Mouse (Mus musculus) stomach, embryonic 15.5 days (tissue): Measurements from ENCODE around the gene Gm44596. TPM values are rescaled to one million over a fixed set of nuclear protein-coding genes. Genes with fewer than 3 reads are reported as not detected.

Experiments used
- ATAC-seq: fragments of 200-750 bp; cut with Nextera tagmentation; 2 replicates; pipeline ENCODE4 v1.8.0; 2017; ENCODE audit warnings: low read depth, moderate number of reproducible peaks, moderate TSS enrichment; ENCODE audit not compliant: insufficient read depth, low FRiP score
- H3K27ac ChIP-seq: fragments of 300-500 bp; sonication (generic); 2 replicates; pipeline ENCODE4 v1.5.1; 2015; ENCODE audit warnings: mild to moderate bottlenecking, inconsistent platforms
- H3K27me3 ChIP-seq: fragments of 300-500 bp; sonication (generic); replicated peaks from 2 replicates; pipeline ENCODE4 v1.6.1; 2015; ENCODE audit warnings: inconsistent platforms
- H3K36me3 ChIP-seq: fragments of 300-500 bp; sonication (generic); 2 replicates; pipeline ENCODE4 v1.6.1; 2015; ENCODE audit warnings: inconsistent platforms
- H3K4me1 ChIP-seq: fragments of 300-500 bp; sonication (generic); 2 replicates; pipeline ENCODE4 v1.6.1; 2015; ENCODE audit warnings: inconsistent platforms
- H3K4me2 ChIP-seq: fragments of 300-500 bp; sonication (generic); 2 replicates; pipeline ENCODE4 v1.6.1; 2015; ENCODE audit warnings: mild to moderate bottlenecking, inconsistent platforms
- H3K4me3 ChIP-seq: fragments of 300-500 bp; sonication (generic); replicated peaks from 2 replicates; pipeline ENCODE4 v1.5.1; 2015; ENCODE audit warnings: inconsistent platforms
- H3K9ac ChIP-seq: fragments of 300-500 bp; sonication (generic); 2 replicates; pipeline ENCODE4 v1.6.1; 2015; ENCODE audit warnings: inconsistent platforms
- H3K9me3 ChIP-seq: fragments of 300-500 bp; sonication (generic); 2 replicates; pipeline ENCODE4 v1.6.1; 2016; ENCODE audit warnings: inconsistent platforms
- whole genome bisulfite sequencing: fragments of 180-500 bp; shearing (Covaris S2); methylation state at CpG from one replicate; pipeline ENCODE4 v1.1.7; 2015; 5-methylcytosine and 5-hydroxymethylcytosine counted together
- polyA plus RNA-seq: library from polyadenylated mRNA; unstranded; fragments of >200 nt; fragmentation: Nextera tagmentation; extraction: Ambion mirVana; gene quantifications from 2 replicates; pipeline ENCODE4 v1.2.1, GENCODE M21; 2015

Gene Gm44596
- polyA plus RNA-seq, result not detected in 2 replicates

- Histone ChIP-seq H3K4me1 (no peaks in the 10 kb centered on the region), H3K27me3 (no peaks in the 10 kb centered on the region), H3K4me3 (no peak within 1 kb of the TSS), H3K9ac (no peak within 1 kb of the TSS), H3K4me2 (no peak within 1 kb of the TSS), H3K36me3 (peaks cover 54% of the 10 kb centered on the region), H3K9me3 (no peaks in the 10 kb centered on the region), H3K27ac (0 out of 2 replicates have a peak within 1 kb of the TSS, but pooled peaks have one; percentile 48)
- ATAC-seq, result no peak
- WGBS, result 50% methylated on average over 6 of the region's 6 CpGs
Observed at GRCm38 (mm10) chr6:128375192-128375591, at the start of gene Gm44596, which contains the start of gene Tex52. TSS of gene Gm44596 (plus strand) at chr6:128375503. TSS of gene Tex52 (plus strand) at chr6:128375456.

GRCm38 (mm10) chr6:128334397-128335124, 40.7 kb upstream of the Gm44596 start:
- H3K9ac ChIP-seq, result no peak overlapping the region
- H3K4me1 ChIP-seq, result 0 out of 2 replicates have a peak, but pooled peaks cover 6% of the 10 kb centered on the region
- H3K4me2 ChIP-seq, result no peak overlapping the region
- 21% methylated on average over 12 of the region's 12 CpGs for WGBS
- ATAC-seq, result no peak
- H3K27ac ChIP-seq, result no peak overlapping the region
- H3K4me3 ChIP-seq, result no peak overlapping the region
- peaks cover 16% of the 10 kb centered on the region; the same call in 1 of the 2 replicates for H3K36me3 ChIP-seq
- H3K27me3 ChIP-seq, result no peaks in the 10 kb centered on the region
- H3K9me3 ChIP-seq, result no peaks in the 10 kb centered on the region

GRCm38 (mm10) chr6:128337467-128337866, 37.8 kb upstream of the Gm44596 start:
- H3K9me3 ChIP-seq, result no peaks in the 10 kb centered on the region
- 0 out of 2 replicates have a peak, but pooled peaks cover 9% of the 10 kb centered on the region for H3K4me1 ChIP-seq
- H3K9ac ChIP-seq, result no peak overlapping the region
- no peak for ATAC-seq
- no peaks in the 10 kb centered on the region for H3K27me3 ChIP-seq
- H3K4me3 ChIP-seq, result no peak overlapping the region
- 0 out of 2 replicates have a peak, but pooled peaks cover 10% of the 10 kb centered on the region for H3K36me3 ChIP-seq
- WGBS, result 69% methylated on average over 7 of the region's 7 CpGs
- H3K4me2 ChIP-seq, result no peak overlapping the region
- no peak overlapping the region for H3K27ac ChIP-seq

- WGBS, result 29% methylated on average over 5 of the region's 5 CpGs
- Histone ChIP-seq H3K4me3 (no peak overlapping the region), H3K4me1 (0 out of 2 replicates have a peak, but pooled peaks cover 9% of the 10 kb centered on the region), H3K9ac (no peak overlapping the region), H3K9me3 (no peaks in the 10 kb centered on the region), H3K27ac (0 out of 2 replicates have a peak overlapping the region, but pooled peaks have one; percentile 40), H3K4me2 (no peak overlapping the region), H3K36me3 (peaks cover 11% of the 10 kb centered on the region; the same call in 1 of the 2 replicates), H3K27me3 (no peaks in the 10 kb centered on the region)
- 0 out of 2 replicates have a peak, but pooled peaks have one; percentile 23 for ATAC-seq
Observed at GRCm38 (mm10) chr6:128338876-128339275, 36.4 kb upstream of the Gm44596 start.

- H3K36me3 ChIP-seq, result peaks cover 8% of the 10 kb centered on the region; the same call in 1 of the 2 replicates
- no peak overlapping the region for H3K4me3 ChIP-seq
- 77% methylated on average over 11 of the region's 11 CpGs for WGBS
- 0 out of 2 replicates have a peak, but pooled peaks cover 9% of the 10 kb centered on the region for H3K4me1 ChIP-seq
- no peak overlapping the region for H3K4me2 ChIP-seq
- H3K27me3 ChIP-seq, result no peaks in the 10 kb centered on the region
- H3K27ac ChIP-seq, result no peak overlapping the region
- no peaks in the 10 kb centered on the region for H3K9me3 ChIP-seq
- ATAC-seq, result no peak
- H3K9ac ChIP-seq, result no peak overlapping the region
Observed at GRCm38 (mm10) chr6:128341956-128342723, 33.2 kb upstream of the Gm44596 start.

GRCm38 (mm10) chr6:128345623-128346022, 29.7 kb upstream of the Gm44596 start:
- no peaks in the 10 kb centered on the region for H3K27me3 ChIP-seq
- H3K4me3 ChIP-seq, result no peak overlapping the region
- H3K4me2 ChIP-seq, result no peak overlapping the region
- 74% methylated on average over 10 of the region's 10 CpGs for WGBS
- H3K36me3 ChIP-seq, result peaks cover 8% of the 10 kb centered on the region; the same call in 1 of the 2 replicates
- no peaks in the 10 kb centered on the region; the same call in 1 of the 2 replicates for H3K4me1 ChIP-seq
- H3K9me3 ChIP-seq, result no peaks in the 10 kb centered on the region
- no peak overlapping the region for H3K9ac ChIP-seq
- no peak overlapping the region for H3K27ac ChIP-seq
- no peak for ATAC-seq

GRCm38 (mm10) chr6:128346782-128347181, 28.5 kb upstream of the Gm44596 start:
- H3K4me2 ChIP-seq, result no peak overlapping the region
- ATAC-seq, result no peak
- no peaks in the 10 kb centered on the region; the same call in 1 of the 2 replicates for H3K4me1 ChIP-seq
- no peaks in the 10 kb centered on the region for H3K27me3 ChIP-seq
- H3K9me3 ChIP-seq, result no peaks in the 10 kb centered on the region
- H3K36me3 ChIP-seq, result peaks cover 8% of the 10 kb centered on the region; the same call in 1 of the 2 replicates
- WGBS, result 72% methylated on average over 6 of the region's 6 CpGs
- no peak overlapping the region for H3K27ac ChIP-seq
- H3K9ac ChIP-seq, result no peak overlapping the region
- no peak overlapping the region for H3K4me3 ChIP-seq

GRCm38 (mm10) chr6:128349711-128350110, 25.6 kb upstream of the Gm44596 start:
- H3K4me1 ChIP-seq, result peaks cover 8% of the 10 kb centered on the region
- H3K4me3 ChIP-seq, result no peak overlapping the region
- no peaks in the 10 kb centered on the region for H3K36me3 ChIP-seq
- no peak overlapping the region for H3K9ac ChIP-seq
- 0 out of 2 replicates have a peak overlapping the region, but pooled peaks have one; percentile 18 for H3K27ac ChIP-seq
- H3K4me2 ChIP-seq, result no peak overlapping the region
- WGBS, result 59% methylated on average over 7 of the region's 7 CpGs
- no peak; the same call in 1 of the 2 replicates for ATAC-seq
- no peaks in the 10 kb centered on the region for H3K27me3 ChIP-seq
- no peaks in the 10 kb centered on the region for H3K9me3 ChIP-seq

GRCm38 (mm10) chr6:128354140-128354539, 21.2 kb upstream of the Gm44596 start:
- no peak overlapping the region; the same call in 1 of the 2 replicates for H3K4me2 ChIP-seq
- peaks cover 12% of the 10 kb centered on the region for H3K36me3 ChIP-seq
- H3K4me3 ChIP-seq, result no peak overlapping the region
- H3K9me3 ChIP-seq, result no peaks in the 10 kb centered on the region
- ATAC-seq, result no peak
- no peaks in the 10 kb centered on the region for H3K27me3 ChIP-seq
- 52% methylated on average over 3 of the region's 3 CpGs for WGBS
- H3K27ac ChIP-seq, result no peak overlapping the region
- H3K9ac ChIP-seq, result no peak overlapping the region
- peaks cover 13% of the 10 kb centered on the region for H3K4me1 ChIP-seq

- peak overlapping the region; percentile 74 for H3K9ac ChIP-seq
- peaks cover 13% of the 10 kb centered on the region; the same call in 1 of the 2 replicates for H3K4me1 ChIP-seq
- H3K27me3 ChIP-seq, result no peaks in the 10 kb centered on the region
Observed at GRCm38 (mm10) chr6:128355201-128355681, 20.1 kb upstream of the Gm44596 start.

GRCm38 (mm10) chr6:128355726-128356416, 19.4 kb upstream of the Gm44596 start, which contains the start of gene Tulp3:
TSS of gene Tulp3 (minus strand) at chr6:128355851.
- Histone ChIP-seq H3K27me3 (no peaks in the 10 kb centered on the region), H3K4me1 (peaks cover 13% of the 10 kb centered on the region; the same call in 1 of the 2 replicates), H3K4me2 (peak within 1 kb of the TSS; percentile 78), H3K4me3 (peak within 1 kb of the TSS; percentile 63), H3K27ac (peak within 1 kb of the TSS; percentile 81), H3K9me3 (no peaks in the 10 kb centered on the region), H3K36me3 (peaks cover 12% of the 10 kb centered on the region), H3K9ac (peak within 1 kb of the TSS; percentile 74)
- peak; percentile 98 for ATAC-seq
- WGBS, result under 1% methylated on average over 41 of the region's 42 CpGs

More at GRCm38 (mm10) chr6:128355201-128355681, 20.1 kb upstream of the Gm44596 start:
- H3K9me3 ChIP-seq, result no peaks in the 10 kb centered on the region
- H3K4me3 ChIP-seq, result peak overlapping the region; percentile 63
- H3K27ac ChIP-seq, result peak overlapping the region; percentile 81
- H3K36me3 ChIP-seq, result peaks cover 12% of the 10 kb centered on the region
- ATAC-seq, result peak; percentile 32
- under 1% methylated on average over 28 of the region's 28 CpGs for WGBS
- peak overlapping the region; percentile 78 for H3K4me2 ChIP-seq
